Mouse (Mus musculus): ENCODE results near the gene Arrdc5. TPM values are rescaled to one million over a fixed set of nuclear protein-coding genes. Genes with fewer than 3 reads are reported as not detected.

Arrdc5 gene
- polyA plus RNA-seq, 1 experiment from 2014 or later: not detected

- H3K9ac ChIP-seq: no peak overlapping the region
- no peaks in the 10 kb centered on the region for H3K9me3 ChIP-seq
- peaks cover 23% of the 10 kb centered on the region; the same call in 1 of the 2 replicates for H3K4me1 ChIP-seq
- H3K36me3 ChIP-seq: no peaks in the 10 kb centered on the region
- no peaks in the 10 kb centered on the region for H3K27me3 ChIP-seq (replicated peaks)
- no peak for ATAC-seq (ENCODE audit: low FRiP score, low read depth)
- H3K4me3 ChIP-seq: no peak overlapping the region
- no peak overlapping the region for H3K4me2 ChIP-seq (replicated peaks)
- H3K27ac ChIP-seq: no peak overlapping the region
- WGBS: 88% methylated on average over 7 of the region's 7 CpGs
Observed at GRCm38 (mm10) chr17:56273482-56273881, 26.6 kb downstream of the Arrdc5 start.

DNA sequence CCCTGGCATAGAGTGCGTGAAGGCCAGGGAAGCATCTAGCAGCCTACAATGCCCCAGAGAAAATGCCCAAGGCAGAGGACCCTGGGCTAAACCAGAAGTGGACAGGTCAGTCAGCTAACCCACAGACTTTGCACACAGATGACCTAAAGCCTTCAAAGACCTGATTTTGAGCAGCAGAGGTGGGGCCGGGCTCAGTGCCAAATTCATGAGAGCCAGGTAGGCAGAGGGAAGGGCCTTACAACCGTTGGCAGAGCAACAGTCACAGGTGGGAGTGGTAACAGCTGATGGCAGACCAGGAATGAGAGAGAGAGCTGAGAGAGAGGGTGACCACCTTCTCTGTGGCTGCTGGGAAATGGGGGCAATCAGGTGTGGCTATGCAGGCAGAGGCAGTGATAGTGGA is 27.4 kb downstream of the Arrdc5 start:
- peaks cover 23% of the 10 kb centered on the region; the same call in 1 of the 2 replicates for H3K4me1 ChIP-seq
- WGBS: 76% methylated on average over 3 of the region's 3 CpGs
- H3K36me3 ChIP-seq: no peaks in the 10 kb centered on the region
- no peaks in the 10 kb centered on the region for H3K27me3 ChIP-seq (replicated peaks)
- H3K9ac ChIP-seq: no peak overlapping the region
- H3K4me2 ChIP-seq (replicated peaks): no peak overlapping the region
- no peak for ATAC-seq (ENCODE audit: low FRiP score, low read depth)
- no peak overlapping the region for H3K4me3 ChIP-seq
- H3K27ac ChIP-seq: no peak overlapping the region
- H3K9me3 ChIP-seq: no peaks in the 10 kb centered on the region

DNA sequence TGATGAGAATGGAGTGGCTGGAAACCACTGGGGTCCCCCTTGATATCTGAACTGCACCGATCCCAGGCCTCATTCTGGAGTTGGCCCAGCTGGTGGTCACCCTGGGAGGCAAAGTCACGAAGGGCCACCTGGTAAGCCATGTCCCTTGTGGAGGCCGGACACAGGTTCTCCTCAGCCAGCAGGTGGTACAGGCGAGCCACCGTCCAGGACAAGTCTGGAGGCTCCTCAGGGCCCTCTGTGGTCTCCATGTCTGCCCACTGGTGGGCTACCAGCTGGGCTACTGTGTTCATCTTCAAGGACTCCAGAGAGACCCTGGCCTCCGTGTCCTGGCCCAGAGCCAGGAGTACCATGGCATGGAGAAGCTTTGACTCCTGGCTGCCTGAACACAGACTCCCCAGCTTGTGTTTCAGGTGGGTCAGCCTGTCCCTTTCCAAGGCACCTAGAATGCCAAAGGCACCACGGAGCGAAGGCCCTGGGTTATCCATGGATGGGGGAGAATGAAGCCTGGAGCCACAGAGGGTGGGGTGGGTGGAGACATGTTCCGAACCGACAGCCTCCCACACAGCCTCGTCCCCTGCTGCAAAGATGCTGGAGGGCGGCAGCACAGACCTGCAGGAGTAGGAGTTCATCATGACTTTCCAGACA is 28.4 kb downstream of the Arrdc5 start:
- H3K9ac ChIP-seq: no peak overlapping the region
- 85% methylated on average over 12 of the region's 12 CpGs for WGBS
- H3K9me3 ChIP-seq: no peaks in the 10 kb centered on the region
- no peak overlapping the region for H3K27ac ChIP-seq
- H3K4me2 ChIP-seq (replicated peaks): no peak overlapping the region
- no peak overlapping the region for H3K4me3 ChIP-seq
- H3K27me3 ChIP-seq (replicated peaks): no peaks in the 10 kb centered on the region
- ATAC-seq (ENCODE audit: low FRiP score, low read depth): no peak
- H3K4me1 ChIP-seq: peaks cover 15% of the 10 kb centered on the region; the same call in 1 of the 2 replicates
- no peaks in the 10 kb centered on the region for H3K36me3 ChIP-seq

DNA sequence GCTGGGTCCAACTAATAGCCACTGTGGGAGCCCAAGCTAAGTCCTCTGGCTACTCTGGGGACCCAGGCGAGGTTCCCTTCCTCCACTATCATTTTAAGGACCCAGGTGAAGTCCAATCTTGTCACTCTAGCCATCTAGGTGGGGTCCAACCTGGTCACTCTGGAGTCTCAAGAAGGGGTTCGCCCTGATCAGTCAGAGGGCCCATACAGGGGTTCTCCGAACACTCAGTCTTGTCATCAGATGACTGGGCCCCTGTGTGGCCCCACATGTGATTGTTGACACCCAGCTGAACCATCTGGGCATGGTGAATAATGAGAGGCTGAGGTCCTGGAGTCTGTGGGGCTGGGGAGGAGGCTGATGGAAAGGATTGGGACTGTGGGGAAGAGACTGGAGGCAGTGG is 30.3 kb downstream of the Arrdc5 start:
- H3K4me1 ChIP-seq: peaks cover 7% of the 10 kb centered on the region; the same call in 1 of the 2 replicates
- H3K36me3 ChIP-seq: peaks cover 5% of the 10 kb centered on the region; the same call in 1 of the 2 replicates
- no peaks in the 10 kb centered on the region for H3K9me3 ChIP-seq
- ATAC-seq (ENCODE audit: low FRiP score, low read depth): peak; percentile 42; the same call in 1 of the 2 replicates
- H3K4me2 ChIP-seq (replicated peaks): peak overlapping the region; percentile 69
- H3K9ac ChIP-seq: peak overlapping the region; percentile 42; the same call in 1 of the 2 replicates
- no peaks in the 10 kb centered on the region for H3K27me3 ChIP-seq (replicated peaks)
- peak overlapping the region; percentile 7; the same call in 1 of the 2 replicates for H3K27ac ChIP-seq
- WGBS: 77% methylated on average over 3 of the region's 3 CpGs
- peak overlapping the region; percentile 31 for H3K4me3 ChIP-seq

DNA sequence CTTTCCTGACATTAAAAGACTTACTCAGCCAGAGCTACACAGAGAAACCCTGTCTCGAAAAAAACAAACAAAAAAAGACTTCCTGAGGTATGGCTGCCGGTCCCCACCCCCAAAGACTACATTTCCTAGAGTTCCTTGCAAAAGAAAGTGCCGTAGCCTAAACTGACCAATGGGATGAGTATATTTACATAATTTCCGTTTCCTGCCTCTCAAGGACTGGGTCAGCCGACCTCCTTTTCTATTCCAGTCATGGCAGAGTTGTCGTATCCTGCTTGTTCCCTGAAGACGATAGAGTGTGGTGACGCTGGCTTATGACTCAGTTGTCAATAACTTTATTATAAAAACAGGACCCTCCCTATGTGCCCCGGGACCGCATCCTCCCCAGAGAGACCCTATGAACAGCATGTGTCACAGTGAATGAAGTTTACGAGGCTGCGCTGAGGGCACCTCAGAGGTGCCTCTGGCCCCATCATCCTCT is 30.9 kb downstream of the Arrdc5 start:
- peak; percentile 77 for ATAC-seq (ENCODE audit: low FRiP score, low read depth)
- H3K9ac ChIP-seq: peak overlapping the region; percentile 42; the same call in 1 of the 2 replicates
- H3K4me2 ChIP-seq (replicated peaks): peak overlapping the region; percentile 69
- H3K27me3 ChIP-seq (replicated peaks): no peaks in the 10 kb centered on the region
- 26% methylated on average over 12 of the region's 12 CpGs for WGBS
- H3K4me3 ChIP-seq: peak overlapping the region; percentile 31
- H3K36me3 ChIP-seq: peaks cover 8% of the 10 kb centered on the region; the same call in 1 of the 2 replicates
- peak overlapping the region; percentile 7; the same call in 1 of the 2 replicates for H3K27ac ChIP-seq
- no peaks in the 10 kb centered on the region for H3K9me3 ChIP-seq
- H3K4me1 ChIP-seq: peaks cover 7% of the 10 kb centered on the region; the same call in 1 of the 2 replicates

DNA sequence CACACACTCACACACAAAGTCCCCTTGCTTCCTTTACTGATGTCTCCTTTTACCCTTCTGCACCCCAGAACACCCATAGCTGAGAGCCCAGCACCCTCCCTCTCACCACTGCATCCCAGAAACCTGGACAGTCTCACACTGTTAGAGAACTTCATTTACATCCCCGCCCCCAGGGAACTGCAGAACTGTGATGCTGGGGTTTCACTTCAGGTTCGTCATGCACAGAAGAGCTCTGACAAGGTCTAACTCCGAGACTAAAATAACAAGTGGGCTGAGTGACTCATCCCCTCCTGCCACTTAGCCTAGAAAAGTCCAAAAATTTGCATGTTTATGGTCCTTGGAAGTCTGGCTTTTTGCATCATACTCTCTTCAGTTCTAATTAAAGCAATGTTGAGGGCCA is 33.8 kb downstream of the Arrdc5 start:
- Histone ChIP-seq H3K27me3 (replicated peaks) (no peaks in the 10 kb centered on the region), H3K9me3 (no peaks in the 10 kb centered on the region), H3K4me3 (no peak overlapping the region), H3K4me1 (peaks cover 11% of the 10 kb centered on the region; the same call in 1 of the 2 replicates), H3K9ac (no peak overlapping the region), H3K27ac (no peak overlapping the region), H3K36me3 (peaks cover 27% of the 10 kb centered on the region), H3K4me2 (replicated peaks) (no peak overlapping the region)
- WGBS: 73% methylated on average over 3 of the region's 3 CpGs
- no peak for ATAC-seq (ENCODE audit: low FRiP score, low read depth)

- Histone ChIP-seq H3K4me3 (no peak overlapping the region), H3K4me1 (peaks cover 15% of the 10 kb centered on the region), H3K4me2 (replicated peaks) (no peak overlapping the region), H3K27ac (no peak overlapping the region), H3K27me3 (replicated peaks) (no peaks in the 10 kb centered on the region), H3K36me3 (peaks cover 31% of the 10 kb centered on the region), H3K9ac (no peak overlapping the region), H3K9me3 (no peaks in the 10 kb centered on the region)
- 84% methylated on average over 3 of the region's 3 CpGs for WGBS
- ATAC-seq (ENCODE audit: low FRiP score, low read depth): no peak
Observed at GRCm38 (mm10) chr17:56265869-56266268, 34.2 kb downstream of the Arrdc5 start.

- ATAC-seq (ENCODE audit: low FRiP score, low read depth): no peak
- Histone ChIP-seq H3K9ac (no peak overlapping the region), H3K36me3 (peaks cover 39% of the 10 kb centered on the region), H3K27me3 (replicated peaks) (no peaks in the 10 kb centered on the region), H3K4me3 (no peak overlapping the region), H3K27ac (no peak overlapping the region), H3K4me1 (peaks cover 23% of the 10 kb centered on the region), H3K4me2 (replicated peaks) (no peak overlapping the region), H3K9me3 (no peaks in the 10 kb centered on the region)
- over 99% methylated on average over 4 of the region's 4 CpGs for WGBS
Observed at GRCm38 (mm10) chr17:56265011-56265410, 35.1 kb downstream of the Arrdc5 start.

- no peak overlapping the region for H3K9ac ChIP-seq
- H3K27ac ChIP-seq: no peak overlapping the region
- no peaks in the 10 kb centered on the region for H3K9me3 ChIP-seq
- H3K27me3 ChIP-seq (replicated peaks): no peaks in the 10 kb centered on the region
- peaks cover 26% of the 10 kb centered on the region for H3K4me1 ChIP-seq
- H3K36me3 ChIP-seq: peaks cover 49% of the 10 kb centered on the region
- WGBS: 24% methylated on average over 8 of the region's 8 CpGs
- H3K4me2 ChIP-seq (replicated peaks): no peak overlapping the region
- peak; percentile 54; the same call in 1 of the 2 replicates for ATAC-seq (ENCODE audit: low FRiP score, low read depth)
- H3K4me3 ChIP-seq: no peak overlapping the region
Observed at GRCm38 (mm10) chr17:56264020-56264419, 36.1 kb downstream of the Arrdc5 start.

- Histone ChIP-seq H3K36me3 (peaks cover 60% of the 10 kb centered on the region), H3K4me2 (replicated peaks) (no peak overlapping the region), H3K27ac (no peak overlapping the region), H3K4me1 (peaks cover 38% of the 10 kb centered on the region), H3K4me3 (no peak overlapping the region), H3K9me3 (no peaks in the 10 kb centered on the region), H3K27me3 (replicated peaks) (no peaks in the 10 kb centered on the region), H3K9ac (no peak overlapping the region)
- WGBS: 89% methylated on average over 3 of the region's 3 CpGs
- ATAC-seq (ENCODE audit: low FRiP score, low read depth): no peak
Observed at GRCm38 (mm10) chr17:56262645-56263094, 37.4 kb downstream of the Arrdc5 start.

DNA sequence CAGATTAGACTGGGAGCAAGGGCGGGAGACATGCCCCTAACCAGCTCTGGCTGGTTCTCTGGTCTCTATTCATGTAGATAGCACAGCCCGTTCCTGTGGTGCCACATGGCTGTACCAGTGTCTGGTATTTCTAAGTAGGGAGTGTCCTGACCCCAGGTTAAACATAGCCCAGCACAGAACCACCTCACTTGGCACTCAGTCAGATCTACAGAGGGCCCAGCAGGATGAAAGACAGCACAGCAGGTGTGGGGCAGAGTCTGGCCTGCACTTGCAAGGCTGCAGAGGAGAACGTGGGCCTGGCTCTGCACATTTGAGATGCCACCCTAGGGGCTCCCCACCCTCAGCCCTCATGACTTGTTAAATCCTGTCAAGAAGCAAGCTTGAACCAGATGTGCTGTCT is 38.9 kb downstream of the Arrdc5 start:
- no peak overlapping the region for H3K4me2 ChIP-seq (replicated peaks)
- no peaks in the 10 kb centered on the region for H3K9me3 ChIP-seq
- WGBS: 83% methylated on average over 3 of the region's 3 CpGs
- peaks cover 60% of the 10 kb centered on the region for H3K36me3 ChIP-seq
- H3K9ac ChIP-seq: no peak overlapping the region
- H3K27me3 ChIP-seq (replicated peaks): no peaks in the 10 kb centered on the region
- H3K4me1 ChIP-seq: peaks cover 43% of the 10 kb centered on the region
- H3K4me3 ChIP-seq: no peak overlapping the region
- no peak overlapping the region for H3K27ac ChIP-seq
- no peak for ATAC-seq (ENCODE audit: low FRiP score, low read depth)

DNA sequence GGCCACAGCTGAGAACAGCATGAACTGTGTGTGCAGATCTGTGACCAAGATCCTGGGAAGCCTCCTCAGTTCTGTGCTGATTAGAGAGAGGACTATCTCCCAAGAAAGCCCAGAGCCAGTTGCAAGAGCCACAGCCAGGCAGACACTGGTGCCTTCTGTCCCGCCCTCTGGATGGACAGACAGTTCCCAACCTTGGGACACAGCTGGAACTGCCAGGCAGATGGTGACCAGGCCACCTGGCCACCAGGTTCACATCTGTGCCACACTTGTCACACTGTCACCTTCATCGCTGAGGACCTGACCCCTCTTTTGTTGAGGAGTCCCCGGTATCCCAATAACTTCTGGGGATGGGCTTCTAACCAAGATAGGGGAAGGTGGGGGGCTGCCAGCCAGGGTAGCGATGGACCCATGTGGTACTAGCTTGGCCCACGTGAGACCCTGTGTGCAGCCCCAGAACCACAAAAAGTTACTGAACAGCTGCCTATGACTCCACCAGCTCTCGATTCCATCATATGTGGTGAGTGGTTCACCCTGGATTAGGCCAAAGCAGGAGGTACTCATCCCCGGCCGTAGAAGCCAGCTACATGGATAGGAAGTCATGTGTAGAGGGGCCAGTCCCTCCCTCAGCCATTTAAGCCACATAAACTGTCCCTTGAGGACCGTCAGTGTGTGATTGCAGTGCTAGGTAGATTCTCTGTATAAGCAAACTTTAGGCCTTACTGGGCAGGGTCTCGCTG is 40.6 kb downstream of the Arrdc5 start:
- Histone ChIP-seq H3K9ac (0 out of 2 replicates have a peak overlapping the region, but pooled peaks have one; percentile 26), H3K4me3 (no peak overlapping the region), H3K27me3 (replicated peaks) (no peaks in the 10 kb centered on the region), H3K4me2 (replicated peaks) (peak overlapping the region; percentile 92; the same call in 1 of the 2 replicates), H3K4me1 (peaks cover 43% of the 10 kb centered on the region), H3K36me3 (peaks cover 52% of the 10 kb centered on the region), H3K9me3 (no peaks in the 10 kb centered on the region), H3K27ac (no peak overlapping the region)
- ATAC-seq (ENCODE audit: low FRiP score, low read depth): no peak
- WGBS: 93% methylated on average over 10 of the region's 10 CpGs
